Mouse (Mus musculus): ENCODE measurements around the gene Actn1. TPM values are rescaled to one million over a fixed set of nuclear protein-coding genes. Genes with fewer than 3 reads are reported as not detected.

Gene Actn1
- polyA plus RNA-seq, 1 experiment from 2014 or later = 7.7 TPM

- no peak for ATAC-seq
- no peak overlapping the region for H3K27ac ChIP-seq (ENCODE audit: low read depth)
- H3K36me3 ChIP-seq (replicated peaks; ENCODE audit: insufficient read depth, low read length) = no peaks in the 10 kb centered on the region
These were observed 21.6 kb downstream of the Actn1 start for GRCm38 (mm10) chr12:80238523-80238922.

DNA sequence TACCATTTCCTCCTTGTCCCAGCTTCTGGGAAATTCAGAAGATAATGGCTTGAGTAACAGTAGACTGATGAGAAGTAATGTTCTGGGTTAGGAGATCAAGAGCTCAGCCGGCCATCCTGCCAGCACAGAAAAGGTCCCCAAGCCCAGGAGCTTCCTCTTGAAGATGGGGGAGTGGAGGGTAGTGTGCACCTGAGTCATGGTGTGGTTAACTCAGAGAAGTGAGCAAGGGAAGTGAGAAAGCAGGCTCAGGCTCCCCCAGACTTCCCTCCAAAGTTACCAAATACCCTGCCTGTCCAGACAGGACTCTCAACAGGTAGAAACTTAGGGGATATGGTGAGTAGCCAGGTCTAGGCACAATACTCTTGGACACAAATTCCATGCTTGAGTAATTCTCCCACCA lies 24.9 kb downstream of the Actn1 start:
- DNase-seq = no peak
- 33% methylated on average over 1 of the region's 1 CpGs for WGBS (ENCODE audit: insufficient replicate concordance)
- no peak overlapping the region for H3K27ac ChIP-seq (ENCODE audit: low read depth)

More at GRCm38 (mm10) chr12:80238523-80238922, 21.6 kb downstream of the Actn1 start:
- Histone ChIP-seq H3K4me2 (ENCODE audit: low read depth, low read length) (no peak overlapping the region), H3K4me1 (ENCODE audit: insufficient read depth) (peaks cover 21% of the 10 kb centered on the region), H3K27me3 (ENCODE audit: insufficient read depth, low read length) (no peaks in the 10 kb centered on the region), H3K9ac (replicated peaks) (no peak overlapping the region), H3K4me3 (ENCODE audit: low read depth, low read length) (no peak overlapping the region), H3K9me3 (ENCODE audit: low read length) (no peaks in the 10 kb centered on the region)
- no peak for TF ChIP-seq CTCF (IDR thresholded peaks at IDR 0.05; ENCODE audit: low read depth)
- no peak for TF ChIP-seq EP300 (IDR thresholded peaks at IDR 0.05; ENCODE audit: low read depth)
- no peak for DNase-seq
- 58% methylated on average over 3 of the region's 3 CpGs for WGBS (ENCODE audit: insufficient replicate concordance)

GRCm38 (mm10) chr12:80234226-80234625 lies 25.9 kb downstream of the Actn1 start:
- WGBS (ENCODE audit: insufficient replicate concordance) = 85% methylated on average over 3 of the region's 3 CpGs
- Histone ChIP-seq H3K4me2 (ENCODE audit: low read depth, low read length) (no peak overlapping the region), H3K36me3 (replicated peaks; ENCODE audit: insufficient read depth, low read length) (no peaks in the 10 kb centered on the region), H3K4me1 (ENCODE audit: insufficient read depth) (peaks cover 54% of the 10 kb centered on the region), H3K27me3 (ENCODE audit: insufficient read depth, low read length) (no peaks in the 10 kb centered on the region), H3K4me3 (ENCODE audit: low read depth, low read length) (no peak overlapping the region), H3K9ac (replicated peaks) (no peak overlapping the region), H3K27ac (ENCODE audit: low read depth) (no peak overlapping the region), H3K9me3 (ENCODE audit: low read length) (no peaks in the 10 kb centered on the region)
- no peak for DNase-seq
- TF ChIP-seq CTCF (IDR thresholded peaks at IDR 0.05; ENCODE audit: low read depth) (no peak), EP300 (IDR thresholded peaks at IDR 0.05; ENCODE audit: low read depth) (no peak)
- ATAC-seq = no peak

More for the DNA sequence above, 24.9 kb downstream of the Actn1 start:
- Histone ChIP-seq H3K4me1 (ENCODE audit: insufficient read depth) (peaks cover 46% of the 10 kb centered on the region), H3K27me3 (ENCODE audit: insufficient read depth, low read length) (no peaks in the 10 kb centered on the region), H3K4me3 (ENCODE audit: low read depth, low read length) (no peak overlapping the region), H3K4me2 (ENCODE audit: low read depth, low read length) (no peak overlapping the region), H3K9me3 (ENCODE audit: low read length) (no peaks in the 10 kb centered on the region), H3K36me3 (replicated peaks; ENCODE audit: insufficient read depth, low read length) (no peaks in the 10 kb centered on the region), H3K9ac (replicated peaks) (no peak overlapping the region)
- no peak for ATAC-seq
- TF ChIP-seq EP300 (IDR thresholded peaks at IDR 0.05; ENCODE audit: low read depth) (no peak), CTCF (IDR thresholded peaks at IDR 0.05; ENCODE audit: low read depth) (no peak)

- no peak for DNase-seq
- no peak for ATAC-seq
- TF ChIP-seq EP300 (IDR thresholded peaks at IDR 0.05; ENCODE audit: low read depth) (no peak), CTCF (IDR thresholded peaks at IDR 0.05; ENCODE audit: low read depth) (no peak)
- WGBS (ENCODE audit: insufficient replicate concordance) = 72% methylated on average over 4 of the region's 4 CpGs
- H3K4me1 ChIP-seq (ENCODE audit: insufficient read depth) = peaks cover 60% of the 10 kb centered on the region
- no peaks in the 10 kb centered on the region for H3K36me3 ChIP-seq (replicated peaks; ENCODE audit: insufficient read depth, low read length)
- H3K9me3 ChIP-seq (ENCODE audit: low read length) = no peaks in the 10 kb centered on the region
- H3K4me2 ChIP-seq (ENCODE audit: low read depth, low read length) = peak overlapping the region; percentile 55; the same call in 1 of the 2 replicates
- no peak overlapping the region for H3K4me3 ChIP-seq (ENCODE audit: low read depth, low read length)
- H3K27ac ChIP-seq (ENCODE audit: low read depth) = 0 out of 2 replicates have a peak overlapping the region, but pooled peaks have one; percentile 95
- no peaks in the 10 kb centered on the region for H3K27me3 ChIP-seq (ENCODE audit: insufficient read depth, low read length)
- H3K9ac ChIP-seq (replicated peaks) = no peak overlapping the region
These were observed 27.3 kb downstream of the Actn1 start for GRCm38 (mm10) chr12:80232840-80233218.

DNA sequence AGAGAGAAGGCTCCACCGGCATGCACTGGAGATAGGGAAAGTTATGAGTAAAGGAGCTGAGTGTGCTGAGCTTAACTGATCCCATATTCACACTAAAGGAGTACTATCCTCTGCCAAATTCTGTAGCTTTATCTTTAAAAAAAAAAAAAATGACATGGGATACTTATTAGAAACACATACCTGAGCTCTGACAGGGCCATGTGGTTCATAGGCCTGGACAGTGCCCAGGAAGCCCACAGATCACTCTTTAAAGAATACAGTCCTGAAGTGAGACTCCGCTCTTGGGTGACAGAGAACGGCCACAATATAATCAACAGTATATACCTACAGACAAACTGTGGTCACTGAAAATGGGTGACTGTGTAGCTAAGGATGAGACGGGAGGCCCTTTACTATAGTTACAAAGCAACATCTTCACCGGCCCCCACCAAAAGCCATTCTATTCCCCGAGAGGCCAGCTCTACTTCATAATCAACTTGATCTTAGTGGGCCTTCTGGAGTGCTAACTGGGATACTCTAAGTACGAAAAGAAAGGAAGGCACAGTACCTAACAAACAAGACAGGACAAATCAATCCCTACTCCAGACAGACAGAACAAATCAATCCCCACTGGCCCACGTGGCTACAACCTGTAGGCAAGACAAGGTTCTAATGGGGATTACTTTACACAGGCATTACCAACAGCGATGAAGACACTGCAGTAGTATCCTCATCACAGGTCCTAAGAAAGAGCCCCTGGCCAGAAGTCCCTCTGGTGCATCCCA lies 27.9 kb downstream of the Actn1 start:
- no peak overlapping the region for H3K4me3 ChIP-seq (ENCODE audit: low read depth, low read length)
- ATAC-seq (no peak), DNase-seq (no peak)
- no peak for TF ChIP-seq CTCF (IDR thresholded peaks at IDR 0.05; ENCODE audit: low read depth)
- TF ChIP-seq EP300 (IDR thresholded peaks at IDR 0.05; ENCODE audit: low read depth) = no peak
- peak overlapping the region; percentile 55 for H3K4me2 ChIP-seq (ENCODE audit: low read depth, low read length)
- no peaks in the 10 kb centered on the region for H3K9me3 ChIP-seq (ENCODE audit: low read length)
- no peaks in the 10 kb centered on the region for H3K27me3 ChIP-seq (ENCODE audit: insufficient read depth, low read length)
- 74% methylated on average over 9 of the region's 9 CpGs for WGBS (ENCODE audit: insufficient replicate concordance)
- H3K27ac ChIP-seq (ENCODE audit: low read depth) = peak overlapping the region; percentile 95
- no peak overlapping the region for H3K9ac ChIP-seq (replicated peaks)
- no peaks in the 10 kb centered on the region for H3K36me3 ChIP-seq (replicated peaks; ENCODE audit: insufficient read depth, low read length)
- peaks cover 63% of the 10 kb centered on the region for H3K4me1 ChIP-seq (ENCODE audit: insufficient read depth)

GRCm38 (mm10) chr12:80231317-80231716 lies 28.9 kb downstream of the Actn1 start:
- ATAC-seq = no peak
- Histone ChIP-seq H3K4me2 (ENCODE audit: low read depth, low read length) (peak overlapping the region; percentile 55), H3K27me3 (ENCODE audit: insufficient read depth, low read length) (no peaks in the 10 kb centered on the region), H3K36me3 (replicated peaks; ENCODE audit: insufficient read depth, low read length) (no peaks in the 10 kb centered on the region), H3K4me1 (ENCODE audit: insufficient read depth) (peaks cover 63% of the 10 kb centered on the region), H3K4me3 (ENCODE audit: low read depth, low read length) (no peak overlapping the region), H3K9ac (replicated peaks) (peak overlapping the region; percentile 19), H3K27ac (ENCODE audit: low read depth) (peak overlapping the region; percentile 95), H3K9me3 (ENCODE audit: low read length) (no peaks in the 10 kb centered on the region)
- TF ChIP-seq EP300 (IDR thresholded peaks at IDR 0.05; ENCODE audit: low read depth) = no peak
- no peak for TF ChIP-seq CTCF (IDR thresholded peaks at IDR 0.05; ENCODE audit: low read depth)
- peak; percentile 34 for DNase-seq
- WGBS (ENCODE audit: insufficient replicate concordance) = 9% methylated on average over 5 of the region's 5 CpGs

Data from liver, postnatal 0 days (tissue).